Mouse (Mus musculus): ENCODE results near the gene Zfp882. TPM values are rescaled to one million over a fixed set of nuclear protein-coding genes. Genes with fewer than 3 reads are reported as not detected.
"Not testable (repeated sequence)": the region's sequence is repeated elsewhere in the genome, so short reads cannot be mapped to it uniquely, and the experiment has no call there.

Gene Zfp882
- total RNA-seq, 2 experiments from 2014 or later, result 2.9 to 3.5 TPM

GRCm38 (mm10) chr8:71951436-71952161, 43.2 kb downstream of the Zfp882 start:
- no peak for DNase-seq (ENCODE audit: low spot score)

GRCm38 (mm10) chr8:71952489-71952888, 44.1 kb downstream of the Zfp882 start:
- DNase-seq (ENCODE audit: low spot score), result no peak

- not testable (repeated sequence) for DNase-seq (ENCODE audit: low spot score)
These were observed 44.7 kb downstream of the Zfp882 start for GRCm38 (mm10) chr8:71952961-71953700.

GRCm38 (mm10) chr8:71954666-71955065, 46.3 kb downstream of the Zfp882 start:
- DNase-seq (ENCODE audit: low spot score), result no peak

GRCm38 (mm10) chr8:71960483-71960882, 52.1 kb downstream of the Zfp882 start:
- DNase-seq (ENCODE audit: low spot score), result no peak

GRCm38 (mm10) chr8:71961796-71962195, 53.4 kb downstream of the Zfp882 start:
- no peak for DNase-seq (ENCODE audit: low spot score)

- no peak for DNase-seq (ENCODE audit: low spot score)
These were observed 55.6 kb downstream of the Zfp882 start for GRCm38 (mm10) chr8:71964051-71964450.

GRCm38 (mm10) chr8:71965166-71965565, 56.8 kb downstream of the Zfp882 start:
- no peak for DNase-seq (ENCODE audit: low spot score)

Other genes with a start within 250 kb of the Zfp882 start
- gene Unc13a, start 236.9 kb upstream of the Zfp882 start, total RNA-seq (2021), result not detected
- 1 to 10 TPM; 1.4 to 2.2 TPM for gene Jak3, start 232.3 kb upstream of the Zfp882 start, total RNA-seq (2021)
- under 1 TPM; 0.78 TPM for gene Insl3, start 219.4 kb upstream of the Zfp882 start, total RNA-seq (2021)
- 1 to 10 TPM; 1.7 to 2.4 TPM for gene B3gnt3, start 206.8 kb upstream of the Zfp882 start, total RNA-seq (2021)
- not detected for gene Fcho1, start 182.9 kb upstream of the Zfp882 start, total RNA-seq (2021)
- 1 to 10 TPM; 1.9 to 2.1 TPM for gene Zfp709, start 26.6 kb upstream of the Zfp882 start, total RNA-seq (2021)
- 10 to 100 TPM; 18.9 to 19.8 TPM for gene Zfp617, start within 50 bp of the Zfp882 start, total RNA-seq (2021)
- 1 to 10 TPM; 2.6 to 4.0 TPM for gene Zfp961, start 42.4 kb downstream of the Zfp882 start, total RNA-seq (2021)
- gene Cyp4f18, start 101.0 kb downstream of the Zfp882 start, total RNA-seq (2021), result under 1 TPM; 0.23 to 0.38 TPM
- not detected for gene Olfr372, start 132.6 kb downstream of the Zfp882 start, total RNA-seq (2021)
- gene Olfr373, start 174.6 kb downstream of the Zfp882 start, total RNA-seq (2021), result not detected
- gene Olfr374, start 198.4 kb downstream of the Zfp882 start, total RNA-seq (2021), result not detected
- 10 to 100 TPM; 23.8 to 42.5 TPM for gene Tpm4, start 226.4 kb downstream of the Zfp882 start, total RNA-seq (2021)

Measured in gastrocnemius, adult 18-20 months (tissue).